Mouse (Mus musculus) heart, postnatal 0 days (tissue): ENCODE results near the gene Tmem204.

Experiments used
- CTCF ChIP-seq: IDR thresholded peaks from 2 replicates; pipeline ENCODE4 v1.5.1; 2016; ENCODE audit warnings: antibody characterized with exemption, control low read depth, low read depth
- EP300 ChIP-seq: IDR thresholded peaks from 2 replicates; pipeline ENCODE4 v1.6.1; 2016; ENCODE audit warnings: antibody characterized with exemption, low read depth

DNA sequence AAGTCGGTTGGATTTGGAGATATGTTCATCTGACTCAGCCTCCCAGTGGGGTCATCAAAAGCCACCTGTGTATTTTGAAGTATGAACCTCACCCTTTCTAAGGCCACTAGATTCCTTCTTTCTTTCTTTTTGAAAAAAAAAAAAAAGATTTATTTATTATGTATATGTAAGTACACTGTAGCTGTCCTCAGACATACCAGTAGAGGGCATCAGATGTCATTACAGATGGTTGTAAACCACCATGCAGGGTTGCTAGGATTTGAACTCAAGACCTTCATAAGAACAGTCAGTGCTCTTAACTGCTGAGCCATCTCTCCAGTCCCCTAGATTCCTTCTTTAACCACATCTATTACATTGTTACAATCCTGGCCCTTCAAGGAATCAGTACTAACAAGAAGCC, 46.7 kb upstream of the Tmem204 start:
- no peak for TF ChIP-seq CTCF
- TF ChIP-seq EP300, result no peak
